Mouse (Mus musculus) kidney, adult 2 months (tissue): ENCODE results near the gene Lrrc36.

ENCODE experiments used
- CTCF ChIP-seq: fragments of 200-500 bp; conservative IDR thresholded peaks from 2 replicates; pipeline ENCODE4 v1.5.1; 2011; ENCODE audit warnings: low read depth, mild to moderate bottlenecking, control low read depth, low read length, moderate library complexity, mixed read lengths; ENCODE audit not compliant: insufficient read depth, insufficient read length
- POLR2A ChIP-seq: fragments of 200-500 bp; IDR thresholded peaks from one replicate; pipeline ENCODE4 v1.6.1; 2011; ENCODE audit warnings: low read depth, low read length, control low read depth

GRCm38 (mm10) chr8:105475254-105475653, 61.9 kb downstream of the Lrrc36 start:
- TF ChIP-seq POLR2A = no peak
- TF ChIP-seq CTCF = no peak
